Comparison of ENCODE assay signal across 23 mouse cellular contexts in genomic region chr2:79482511-79482910, GRCm38 (mm10). TPM values are rescaled to one million over a fixed set of nuclear protein-coding genes. Genes with fewer than 3 reads are reported as not detected.
A peak's percentile ranks its signal among the peaks of the same experiment; 100 is the strongest.
DNase-seq lines count a peak whose midpoint lies in the region; ATAC-seq and TF ChIP-seq lines count a peak whose summit lies in the region.
"Had no signal": no experiment of that assay in that cellular context is flagged by ENCODE, and none has a peak within 500 bp of the region (broad histone marks: within the 10 kb centered on the region; RNA-seq: fewer than 3 reads in every experiment).

No protein-coding gene starts in this region.

- 29% methylated on average over 2 of the region's 2 CpGs for WGBS in cerebellum, adult 2 months
- WGBS in forebrain, embryonic 10.5 days, result 95% methylated on average over 2 of the region's 2 CpGs

- ATAC-seq in CD4-positive, CD25-positive, alpha-beta regulatory T cell, adult 4 months, result no peak
- ATAC-seq: forebrain, embryonic 16.5 days; hindbrain, embryonic 16.5 days; inflammation-experienced regulatory T-cells, adult 6 months; intestine, postnatal 0 days had no signal

- TF ChIP-seq POLR2A in cerebellum, adult 2 months (IDR thresholded peaks at IDR 0.05; ENCODE audit: borderline replicate concordance, insufficient read depth, low read length), result no peak

- H3K9me3 ChIP-seq in forebrain, embryonic 10.5 days, result no peaks in the 10 kb centered on the region
- H3K9me3 ChIP-seq: embryonic facial prominence, embryonic 12.5 days; forebrain, embryonic 12.5 days; heart, embryonic 12.5 days; hindbrain, embryonic 12.5 days had no signal

- no peak for TF ChIP-seq CTCF in cerebellum, adult 2 months (IDR thresholded peaks at IDR 0.05; ENCODE audit: borderline replicate concordance, insufficient read depth, low read depth, low read length)

- H3K36me3 ChIP-seq in forebrain, embryonic 10.5 days (replicated peaks), result no peaks in the 10 kb centered on the region
- H3K36me3 ChIP-seq: embryonic facial prominence, embryonic 12.5 days; forebrain, embryonic 12.5 days; heart, embryonic 12.5 days; hindbrain, embryonic 12.5 days had no signal

- H3K27me3 ChIP-seq in cerebellum, adult 2 months (ENCODE audit: control insufficient read depth, insufficient read depth, low read length), result no peaks in the 10 kb centered on the region
- H3K27me3 ChIP-seq in forebrain, embryonic 10.5 days (ENCODE audit: poor library complexity, severe bottlenecking), result no peaks in the 10 kb centered on the region
- H3K27me3 ChIP-seq: embryonic facial prominence, embryonic 12.5 days; forebrain, embryonic 12.5 days; heart, embryonic 12.5 days; hindbrain, embryonic 12.5 days had no signal

- DNase-seq in cerebellum, adult 11 months, result peak; percentile 54
- peak; percentile 66 to 85 for DNase-seq in cerebellum, adult 2 months
- DNase-seq in cerebellum, postnatal 10 days, result peak; percentile 48 to 50
- DNase-seq in heart, postnatal 10 days, result no peak
- DNase-seq in forebrain, embryonic 10.5 days (ENCODE audit: extremely low spot score, low spot score), result no peak
- DNase-seq: adrenal gland, adult 2 months; adrenal gland, postnatal 25 days; gastrocnemius, postnatal 10 days; heart, postnatal 4 days; kidney, adult 9 months had no signal

- no peaks in the 10 kb centered on the region; the same call in 1 of the 2 replicates for H3K4me1 ChIP-seq in cerebellum, adult 2 months (ENCODE audit: control insufficient read depth, insufficient read depth, low read length)
- H3K4me1 ChIP-seq in forebrain, embryonic 10.5 days, result no peaks in the 10 kb centered on the region
- H3K4me1 ChIP-seq: embryonic facial prominence, embryonic 12.5 days; forebrain, embryonic 12.5 days; heart, embryonic 12.5 days; hindbrain, embryonic 12.5 days had no signal

- no peak overlapping the region for H3K4me3 ChIP-seq in cerebellum, adult 2 months (replicated peaks; ENCODE audit: insufficient read depth, low read depth, low read length)
- H3K4me3 ChIP-seq in forebrain, embryonic 10.5 days, result no peak overlapping the region
- H3K4me3 ChIP-seq: embryonic facial prominence, embryonic 12.5 days; forebrain, embryonic 12.5 days; heart, embryonic 12.5 days; hindbrain, embryonic 12.5 days had no signal

- intact Hi-C loops in heart, postnatal 10 days (cut with DNase I), result no loop called here

- no peak overlapping the region for H3K27ac ChIP-seq in cerebellum, adult 2 months (ENCODE audit: insufficient read depth, low read length)
- H3K27ac ChIP-seq in forebrain, embryonic 10.5 days, result no peak overlapping the region
- H3K27ac ChIP-seq: embryonic facial prominence, embryonic 12.5 days; forebrain, embryonic 12.5 days; hindbrain, embryonic 12.5 days had no signal

RNA-seq across cellular contexts. Expression of gene Cerkl, which starts 25.9 kb away (rescaled TPM):
- polyA plus RNA-seq in cerebellum, adult 2 months (2012; rRNA removed), result 13.1 and 17.8 TPM in 2 replicates
- polyA plus RNA-seq in CD4-positive, CD25-positive, alpha-beta regulatory T cell, adult 4 months (2017; shearing (Covaris generic)), result 10 to 100 TPM; 35.8 to 46.1 TPM
- 1 to 10 TPM; 1.2 to 1.5 TPM for total RNA-seq in heart, postnatal 10 days (2021)
- polyA plus RNA-seq in forebrain, embryonic 10.5 days (2016; fragmentation: Nextera tagmentation; extraction: Ambion mirVana), result 0.86 and 1.3 TPM in 2 replicates
- polyA plus RNA-seq: heart, embryonic 12.5 days had no signal

RNA-seq across cellular contexts. Expression of gene Neurod1, which starts 26.0 kb away (rescaled TPM):
- 240 and 303 TPM in 2 replicates for polyA plus RNA-seq in cerebellum, adult 2 months (2012; rRNA removed)
- not detected for polyA plus RNA-seq in CD4-positive, CD25-positive, alpha-beta regulatory T cell, adult 4 months (2017; shearing (Covaris generic))
- not detected for total RNA-seq in heart, postnatal 10 days (2021)
- 10.1 and 13.2 TPM in 2 replicates for polyA plus RNA-seq in forebrain, embryonic 10.5 days (2016; fragmentation: Nextera tagmentation; extraction: Ambion mirVana)
- total RNA-seq: adrenal gland, adult 2 months; adrenal gland, postnatal 25 days; common myeloid progenitor, adult 5-6 weeks; gastrocnemius, postnatal 10 days; granulocyte monocyte progenitor cell, adult 5-6 weeks; heart, adult 8-10 months; heart, postnatal 4 days had no signal
- polyA plus RNA-seq: heart, embryonic 12.5 days; heart, embryonic 16.5 days; inflammation-experienced regulatory T-cells, adult 6 months had no signal

Comparison
In these comparisons a context has a peak if more than half of its experiments do, and no peak if none do; other contexts are left out.
1. DNase-seq: peak in cerebellum, adult 11 months (single experiment), cerebellum, adult 2 months (2 of 2) and cerebellum, postnatal 10 days (2 of 2); none in heart, postnatal 10 days (0 of 2) and forebrain, embryonic 10.5 days (single experiment).
2. RNA of gene Neurod1, which starts 26.0 kb away (polyA plus RNA-seq): 240 to 303 TPM in cerebellum, adult 2 months; 10.1 to 13.2 TPM in forebrain, embryonic 10.5 days and not detected in CD4-positive, CD25-positive, alpha-beta regulatory T cell, adult 4 months; every median in the first group is over 10 times any median in the second.